Mouse (Mus musculus) effector memory CD4-positive, alpha-beta T cell, adult 5 months (primary cell): ENCODE measurements around the gene Pcna. TPM values are rescaled to one million over a fixed set of nuclear protein-coding genes. Genes with fewer than 3 reads are reported as not detected.

ENCODE experiments used
- polyA plus RNA-seq: library from polyadenylated mRNA; unstranded; fragments of 100-300 nt; shearing (Covaris generic); gene quantifications from one replicate; pipeline ENCODE4 v1.2.1, GENCODE M21; 2017

Gene Pcna
- polyA plus RNA-seq: 200 TPM

DNA sequence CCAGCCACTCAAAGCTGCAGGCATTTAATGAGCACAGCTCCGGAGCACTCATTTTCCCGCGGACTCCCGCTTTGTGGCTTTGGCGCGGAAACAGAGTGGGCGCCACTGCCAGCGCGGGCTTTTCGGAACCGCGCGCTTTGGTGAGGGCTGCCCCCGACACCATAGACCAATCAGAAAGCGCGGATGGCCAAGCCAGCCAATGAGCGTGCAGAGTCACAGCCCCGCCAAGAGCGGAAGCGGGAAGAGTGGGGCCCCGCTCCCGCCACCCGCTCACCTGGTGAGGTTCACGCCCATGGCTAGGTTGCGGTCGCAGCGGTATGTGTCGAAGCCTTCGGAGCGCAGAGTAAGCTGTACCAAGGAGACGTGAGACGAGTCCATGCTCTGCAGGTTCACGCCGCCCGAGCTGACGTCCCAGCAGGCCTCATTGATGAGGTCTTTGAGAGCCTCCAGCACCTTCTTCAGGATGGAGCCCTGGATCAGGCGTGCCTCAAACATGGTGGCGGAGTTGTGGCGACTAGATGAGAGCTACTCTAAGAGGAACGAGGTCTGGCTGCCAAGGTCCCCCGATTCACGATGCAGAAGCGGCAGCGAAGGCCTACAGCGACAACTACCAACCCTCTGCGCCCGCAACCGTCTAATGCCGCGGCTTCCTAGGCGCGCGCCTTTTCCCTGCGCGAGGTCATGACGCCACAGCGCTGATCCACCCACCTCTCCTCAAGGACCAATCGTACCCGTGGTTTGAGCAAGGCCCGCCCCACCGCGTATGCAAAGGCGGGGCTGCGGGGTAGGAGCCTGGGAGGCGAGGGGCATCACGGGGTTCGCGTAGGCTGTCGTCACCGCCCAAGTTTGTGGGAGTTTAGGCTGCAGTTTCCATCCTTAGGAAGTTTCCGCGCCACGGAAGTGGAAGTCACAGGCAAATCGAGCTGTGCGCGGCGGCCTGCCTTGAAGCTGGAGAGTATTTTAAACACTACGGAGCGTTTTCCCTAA is at the start of gene Pcna:
Pcna (minus strand) TSS at position 773 of the 987 bp plus-strand sequence.

GRCm38 (mm10) chr2:132262879-132263398 is 9.8 kb upstream of the Pcna start, which contains the start of gene Cds2:
Gene Cds2 (plus strand): TSS chr2:132263148.

DNA sequence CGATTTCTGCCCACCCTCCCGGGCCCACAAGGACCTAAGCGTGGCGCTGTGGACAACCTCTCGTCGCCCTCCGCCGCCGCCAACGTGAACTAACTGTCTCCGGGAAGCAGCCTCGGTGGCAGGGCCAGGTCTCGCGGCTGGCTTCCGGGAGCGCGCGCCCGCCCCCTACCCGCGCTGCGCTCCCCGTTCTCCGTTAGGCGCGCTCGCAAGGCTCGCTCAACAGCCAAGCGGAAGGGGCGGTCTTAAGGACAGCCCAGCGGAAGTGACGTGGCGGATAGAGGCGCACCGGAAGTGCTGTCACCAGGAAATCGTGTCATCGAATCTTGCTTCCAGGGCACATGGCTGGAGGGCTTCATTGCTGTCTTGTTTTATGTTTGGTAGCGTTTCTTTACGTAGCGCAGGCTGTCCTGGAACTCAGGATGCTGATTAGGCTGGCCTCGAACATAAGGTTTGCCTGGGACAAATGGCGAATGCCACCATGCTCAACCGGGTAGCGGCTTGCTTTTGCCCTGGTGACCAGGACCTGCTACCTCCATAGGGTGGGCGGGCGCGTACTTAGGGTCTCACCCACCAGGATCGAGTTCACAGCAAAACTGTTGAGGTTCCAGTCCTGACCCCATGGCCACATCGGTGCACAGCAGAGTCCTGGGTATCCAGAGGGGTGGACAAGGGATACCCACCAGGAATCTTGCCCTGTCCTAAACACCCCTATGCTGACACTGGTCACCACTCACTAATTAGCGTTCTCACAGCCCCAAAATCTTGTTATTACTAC is 5.4 kb downstream of the Pcna start, which contains the start of gene Tmem230:
Tmem230 (minus strand) TSS at position 269 of the 775 bp plus-strand sequence.

Other genes with a start within 250 kb of the Pcna start
- gene Rassf2, start 223.1 kb downstream of the Pcna start, polyA plus RNA-seq: 70.5 TPM
- gene Slc23a2, start 108.2 kb downstream of the Pcna start, polyA plus RNA-seq: 34.2 TPM
- gene Tmem230, start 5.5 kb downstream of the Pcna start, polyA plus RNA-seq: 41.0 TPM
- gene Cds2, start 9.8 kb upstream of the Pcna start, polyA plus RNA-seq: 86.5 TPM
- 0.09 TPM for gene Prokr2, start 132.1 kb upstream of the Pcna start, polyA plus RNA-seq